Mouse (Mus musculus): ENCODE measurements around the gene Gabrb1. TPM values are rescaled to one million over a fixed set of nuclear protein-coding genes. Genes with fewer than 3 reads are reported as not detected.
A peak's percentile ranks its signal among the peaks of the same experiment; 100 is the strongest.

Gene Gabrb1
- polyA plus RNA-seq, 1 experiment from 2014 or later, result 0.20 TPM

DNA sequence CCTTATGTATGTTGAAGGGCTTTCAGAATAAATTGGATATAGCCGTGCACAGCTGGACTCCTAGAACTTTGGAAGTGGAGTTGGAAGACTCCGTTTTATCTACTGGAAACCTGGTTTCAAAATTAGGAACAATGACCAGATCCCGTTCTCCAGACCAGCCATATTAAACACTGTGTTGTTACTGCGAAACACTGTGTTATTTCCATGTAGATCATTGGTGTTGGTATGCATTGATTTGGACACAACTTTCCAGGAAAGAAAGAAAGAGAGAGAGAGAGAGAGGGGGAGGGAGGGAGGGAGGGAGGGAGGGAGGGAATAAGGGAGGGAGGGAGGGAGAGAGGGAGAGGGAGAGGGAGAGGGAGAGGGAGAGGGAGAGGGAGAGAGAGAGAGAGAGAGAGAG is 517.1 kb downstream of the Gabrb1 start:
- Histone ChIP-seq H3K9ac (ENCODE audit: low read length) (no peak overlapping the region), H3K9me3 (ENCODE audit: control insufficient read depth, low read length) (no peaks in the 10 kb centered on the region), H3K4me1 (replicated peaks; ENCODE audit: control insufficient read depth, insufficient read depth, low read length) (peaks cover 5% of the 10 kb centered on the region; the same call in 1 of the 2 replicates), H3K27ac (ENCODE audit: low read length) (no peak overlapping the region), H3K27me3 (ENCODE audit: control insufficient read depth, insufficient read depth, low read depth, low read length) (no peaks in the 10 kb centered on the region), H3K4me2 (ENCODE audit: low read depth, low read length) (no peak overlapping the region), H3K4me3 (ENCODE audit: low read length) (no peak overlapping the region), H3K36me3 (ENCODE audit: control insufficient read depth, insufficient read depth, low read length) (no peaks in the 10 kb centered on the region)
- no peak for ATAC-seq (ENCODE audit: low read depth)
- 77% methylated on average over 4 of the region's 4 CpGs for WGBS

- WGBS, result 15% methylated on average over 7 of the region's 7 CpGs
- ATAC-seq (ENCODE audit: low read depth), result peak; percentile 28; the same call in 1 of the 2 replicates
- H3K27me3 ChIP-seq (ENCODE audit: control insufficient read depth, insufficient read depth, low read depth, low read length), result no peaks in the 10 kb centered on the region
- peak overlapping the region; percentile 31; the same call in 1 of the 2 replicates for H3K4me2 ChIP-seq (ENCODE audit: low read depth, low read length)
- no peaks in the 10 kb centered on the region for H3K9me3 ChIP-seq (ENCODE audit: control insufficient read depth, low read length)
- no peak overlapping the region for H3K27ac ChIP-seq (ENCODE audit: low read length)
- H3K36me3 ChIP-seq (ENCODE audit: control insufficient read depth, insufficient read depth, low read length), result no peaks in the 10 kb centered on the region
- no peak overlapping the region for H3K4me3 ChIP-seq (ENCODE audit: low read length)
- peaks cover 5% of the 10 kb centered on the region; the same call in 1 of the 2 replicates for H3K4me1 ChIP-seq (replicated peaks; ENCODE audit: control insufficient read depth, insufficient read depth, low read length)
- no peak overlapping the region for H3K9ac ChIP-seq (ENCODE audit: low read length)
These were observed 517.6 kb downstream of the Gabrb1 start for GRCm38 (mm10) chr5:72175530-72175929.

DNA sequence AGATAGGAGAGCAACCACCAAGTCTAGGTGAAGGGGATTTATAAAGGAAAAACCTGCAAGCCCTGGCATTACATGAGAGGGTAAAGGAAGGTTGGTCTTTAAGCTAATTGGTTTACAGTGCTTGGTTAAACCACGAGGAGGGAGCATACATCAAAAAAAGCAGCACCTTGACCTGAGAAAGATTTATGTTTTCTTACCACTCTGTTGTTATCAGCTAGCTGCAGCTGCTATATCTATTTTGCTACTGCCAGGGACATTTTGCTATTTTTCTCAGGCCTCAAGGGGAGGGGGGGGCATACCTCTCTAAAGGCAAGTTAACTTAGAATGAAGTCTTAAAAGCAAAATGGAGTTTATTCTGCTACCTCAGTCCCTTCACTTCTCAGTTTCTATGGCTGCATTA is 523.3 kb downstream of the Gabrb1 start:
- Histone ChIP-seq H3K4me1 (replicated peaks; ENCODE audit: control insufficient read depth, insufficient read depth, low read length) (no peaks in the 10 kb centered on the region), H3K36me3 (ENCODE audit: control insufficient read depth, insufficient read depth, low read length) (no peaks in the 10 kb centered on the region), H3K4me2 (ENCODE audit: low read depth, low read length) (no peak overlapping the region), H3K27me3 (ENCODE audit: control insufficient read depth, insufficient read depth, low read depth, low read length) (no peaks in the 10 kb centered on the region), H3K9me3 (ENCODE audit: control insufficient read depth, low read length) (no peaks in the 10 kb centered on the region), H3K9ac (ENCODE audit: low read length) (no peak overlapping the region), H3K27ac (ENCODE audit: low read length) (no peak overlapping the region), H3K4me3 (ENCODE audit: low read length) (no peak overlapping the region)
- no peak for ATAC-seq (ENCODE audit: low read depth)
- WGBS, result 19% methylated on average over 1 of the region's 1 CpGs

- H3K9me3 ChIP-seq (ENCODE audit: control insufficient read depth, low read length), result no peaks in the 10 kb centered on the region
- H3K36me3 ChIP-seq (ENCODE audit: control insufficient read depth, insufficient read depth, low read length), result no peaks in the 10 kb centered on the region
- no peaks in the 10 kb centered on the region for H3K4me1 ChIP-seq (replicated peaks; ENCODE audit: control insufficient read depth, insufficient read depth, low read length)
- no peak overlapping the region for H3K4me2 ChIP-seq (ENCODE audit: low read depth, low read length)
- H3K4me3 ChIP-seq (ENCODE audit: low read length), result no peak overlapping the region
- no peak for ATAC-seq (ENCODE audit: low read depth)
- H3K27ac ChIP-seq (ENCODE audit: low read length), result no peak overlapping the region
- 88% methylated on average over 4 of the region's 4 CpGs for WGBS
- H3K27me3 ChIP-seq (ENCODE audit: control insufficient read depth, insufficient read depth, low read depth, low read length), result no peaks in the 10 kb centered on the region
- H3K9ac ChIP-seq (ENCODE audit: low read length), result no peak overlapping the region
These were observed 524.9 kb downstream of the Gabrb1 start for GRCm38 (mm10) chr5:72182804-72183203.

GRCm38 (mm10) chr5:72183929-72184328 is 526.0 kb downstream of the Gabrb1 start:
- H3K4me3 ChIP-seq (ENCODE audit: low read length), result no peak overlapping the region
- no peaks in the 10 kb centered on the region for H3K9me3 ChIP-seq (ENCODE audit: control insufficient read depth, low read length)
- WGBS, result 75% methylated on average over 6 of the region's 6 CpGs
- no peaks in the 10 kb centered on the region for H3K36me3 ChIP-seq (ENCODE audit: control insufficient read depth, insufficient read depth, low read length)
- H3K4me1 ChIP-seq (replicated peaks; ENCODE audit: control insufficient read depth, insufficient read depth, low read length), result no peaks in the 10 kb centered on the region
- no peak overlapping the region for H3K4me2 ChIP-seq (ENCODE audit: low read depth, low read length)
- ATAC-seq (ENCODE audit: low read depth), result no peak
- no peaks in the 10 kb centered on the region for H3K27me3 ChIP-seq (ENCODE audit: control insufficient read depth, insufficient read depth, low read depth, low read length)
- no peak overlapping the region for H3K9ac ChIP-seq (ENCODE audit: low read length)
- no peak overlapping the region for H3K27ac ChIP-seq (ENCODE audit: low read length)

DNA sequence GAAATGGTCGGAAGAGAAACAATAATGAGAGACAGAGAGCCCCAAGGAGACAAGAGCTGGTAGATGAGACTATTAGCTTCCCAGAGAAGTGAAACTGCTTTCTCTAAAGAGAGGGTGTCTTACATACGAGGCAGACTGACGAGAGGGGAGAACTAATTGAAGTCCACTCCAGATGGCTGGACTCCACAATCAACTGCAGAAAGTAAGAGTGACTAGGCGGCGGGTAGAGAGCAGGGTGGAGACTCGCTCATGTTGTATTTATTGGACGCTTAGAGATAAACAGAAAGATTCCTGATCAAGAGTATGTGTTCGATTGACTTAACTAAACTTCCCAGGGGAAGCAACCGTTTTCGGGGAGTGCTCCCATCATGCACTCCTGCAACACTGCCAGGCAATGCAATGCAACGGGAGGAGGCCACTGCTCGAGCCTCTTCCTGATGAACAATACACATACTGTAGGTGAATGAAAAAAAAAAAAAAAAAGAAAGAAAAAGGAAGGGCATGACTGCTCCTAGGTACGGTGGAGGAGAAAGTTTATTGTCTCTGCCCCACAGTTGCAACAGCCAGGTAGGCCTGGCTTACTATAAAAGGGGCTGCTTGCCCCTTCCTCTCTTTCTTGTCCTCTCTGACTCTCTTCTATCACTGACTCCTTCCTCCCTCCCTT is 526.7 kb downstream of the Gabrb1 start:
- 67% methylated on average over 13 of the region's 13 CpGs for WGBS
- no peak overlapping the region for H3K4me3 ChIP-seq (ENCODE audit: low read length)
- ATAC-seq (ENCODE audit: low read depth), result no peak
- H3K36me3 ChIP-seq (ENCODE audit: control insufficient read depth, insufficient read depth, low read length), result no peaks in the 10 kb centered on the region
- no peaks in the 10 kb centered on the region for H3K9me3 ChIP-seq (ENCODE audit: control insufficient read depth, low read length)
- no peak overlapping the region for H3K9ac ChIP-seq (ENCODE audit: low read length)
- no peaks in the 10 kb centered on the region for H3K4me1 ChIP-seq (replicated peaks; ENCODE audit: control insufficient read depth, insufficient read depth, low read length)
- no peak overlapping the region for H3K27ac ChIP-seq (ENCODE audit: low read length)
- H3K4me2 ChIP-seq (ENCODE audit: low read depth, low read length), result no peak overlapping the region
- no peaks in the 10 kb centered on the region for H3K27me3 ChIP-seq (ENCODE audit: control insufficient read depth, insufficient read depth, low read depth, low read length)

GRCm38 (mm10) chr5:72191154-72191553 is 533.2 kb downstream of the Gabrb1 start:
- Histone ChIP-seq H3K9ac (ENCODE audit: low read length) (no peak overlapping the region), H3K27ac (ENCODE audit: low read length) (no peak overlapping the region), H3K4me3 (ENCODE audit: low read length) (no peak overlapping the region), H3K4me1 (replicated peaks; ENCODE audit: control insufficient read depth, insufficient read depth, low read length) (no peaks in the 10 kb centered on the region), H3K27me3 (ENCODE audit: control insufficient read depth, insufficient read depth, low read depth, low read length) (no peaks in the 10 kb centered on the region), H3K4me2 (ENCODE audit: low read depth, low read length) (no peak overlapping the region), H3K9me3 (ENCODE audit: control insufficient read depth, low read length) (no peaks in the 10 kb centered on the region), H3K36me3 (ENCODE audit: control insufficient read depth, insufficient read depth, low read length) (no peaks in the 10 kb centered on the region)
- WGBS, result 77% methylated on average over 7 of the region's 7 CpGs
- ATAC-seq (ENCODE audit: low read depth), result no peak

GRCm38 (mm10) chr5:72191932-72192331 is 534.0 kb downstream of the Gabrb1 start:
- no peak for ATAC-seq (ENCODE audit: low read depth)
- H3K27me3 ChIP-seq (ENCODE audit: control insufficient read depth, insufficient read depth, low read depth, low read length), result no peaks in the 10 kb centered on the region

DNA sequence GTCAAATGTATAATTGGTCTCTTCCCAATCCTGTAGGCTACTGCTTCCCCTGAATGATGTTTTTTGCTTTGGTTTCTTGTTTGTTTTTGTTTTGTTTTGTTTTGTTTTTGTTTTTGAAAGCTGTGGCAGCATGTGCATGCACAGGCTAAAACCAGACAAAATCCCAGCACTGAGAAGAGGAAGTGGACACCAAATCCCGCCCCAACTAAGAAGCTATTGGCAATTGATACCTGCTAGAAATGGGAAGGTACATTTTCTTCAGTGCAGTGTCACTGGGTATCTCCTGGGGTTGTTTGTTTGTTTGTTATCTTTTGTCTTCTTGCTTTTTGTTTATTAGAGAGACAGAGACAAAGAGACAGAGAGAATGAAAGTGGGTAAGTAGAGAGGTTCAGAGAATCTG is 537.5 kb downstream of the Gabrb1 start:
- H3K27ac ChIP-seq (ENCODE audit: low read length), result no peak overlapping the region
- no peak overlapping the region for H3K4me3 ChIP-seq (ENCODE audit: low read length)
- H3K27me3 ChIP-seq (ENCODE audit: control insufficient read depth, insufficient read depth, low read depth, low read length), result no peaks in the 10 kb centered on the region
- 73% methylated on average over 1 of the region's 1 CpGs for WGBS
- H3K9me3 ChIP-seq (ENCODE audit: control insufficient read depth, low read length), result no peaks in the 10 kb centered on the region
- H3K36me3 ChIP-seq (ENCODE audit: control insufficient read depth, insufficient read depth, low read length), result no peaks in the 10 kb centered on the region
- H3K4me1 ChIP-seq (replicated peaks; ENCODE audit: control insufficient read depth, insufficient read depth, low read length), result no peaks in the 10 kb centered on the region
- no peak overlapping the region for H3K4me2 ChIP-seq (ENCODE audit: low read depth, low read length)
- no peak for ATAC-seq (ENCODE audit: low read depth)
- no peak overlapping the region for H3K9ac ChIP-seq (ENCODE audit: low read length)

More at GRCm38 (mm10) chr5:72191932-72192331, 534.0 kb downstream of the Gabrb1 start:
- H3K36me3 ChIP-seq (ENCODE audit: control insufficient read depth, insufficient read depth, low read length), result no peaks in the 10 kb centered on the region
- no peaks in the 10 kb centered on the region for H3K9me3 ChIP-seq (ENCODE audit: control insufficient read depth, low read length)
- no peak overlapping the region for H3K4me3 ChIP-seq (ENCODE audit: low read length)
- no peak overlapping the region for H3K9ac ChIP-seq (ENCODE audit: low read length)
- H3K4me2 ChIP-seq (ENCODE audit: low read depth, low read length), result no peak overlapping the region
- no peaks in the 10 kb centered on the region for H3K4me1 ChIP-seq (replicated peaks; ENCODE audit: control insufficient read depth, insufficient read depth, low read length)
- H3K27ac ChIP-seq (ENCODE audit: low read length), result no peak overlapping the region
- WGBS, result 72% methylated on average over 5 of the region's 5 CpGs

All from lung, embryonic 16.5 days (tissue).